Mouse (Mus musculus): ENCODE data around the gene Slc29a4. TPM values are rescaled to one million over a fixed set of nuclear protein-coding genes. Genes with fewer than 3 reads are reported as not detected.
A peak's percentile ranks its signal among the peaks of the same experiment; 100 is the strongest.

Slc29a4 gene
- total and polyA plus RNA-seq, 2 experiments, result 0.04 TPM; not detected in 1

DNA sequence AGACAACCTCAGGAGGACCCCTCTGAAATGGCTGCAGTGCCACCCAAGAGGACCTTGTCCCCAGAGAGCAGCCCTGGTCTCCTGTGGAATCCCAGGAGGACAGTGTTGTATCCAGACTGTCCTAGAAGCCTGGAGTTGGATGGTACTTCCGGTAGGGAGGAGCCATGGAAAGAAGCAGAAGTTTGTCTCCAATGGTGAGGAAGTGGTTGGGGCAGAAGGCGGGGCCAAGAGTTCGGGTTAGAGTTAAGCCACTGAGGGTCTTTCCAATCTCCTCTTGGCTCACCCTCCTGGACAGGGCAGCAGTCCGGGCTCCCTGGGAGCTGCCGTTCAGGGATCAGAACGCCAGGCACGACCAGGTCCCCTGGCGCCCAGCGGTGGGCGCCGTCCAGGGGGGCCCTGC, 72.0 kb downstream of the Slc29a4 start:
- Histone ChIP-seq H3K4me3 (ENCODE audit: insufficient read depth, low read depth, low read length) (no peak overlapping the region), H3K9ac (ENCODE audit: low read depth, low read length) (no peak overlapping the region), H3K27ac (replicated peaks; ENCODE audit: insufficient read depth, low read depth, low read length) (no peak overlapping the region), H3K36me3 (ENCODE audit: control insufficient read depth, insufficient read depth, low read length) (peaks cover 36% of the 10 kb centered on the region), H3K27me3 (ENCODE audit: control insufficient read depth, insufficient read depth, low read length) (no peaks in the 10 kb centered on the region), H3K79me2 (ENCODE audit: control insufficient read depth, insufficient read depth, low read length) (no peaks in the 10 kb centered on the region; the same call in 1 of the 2 replicates), H3K4me1 (ENCODE audit: control insufficient read depth, insufficient read depth, low read length) (peaks cover 5% of the 10 kb centered on the region; the same call in 1 of the 2 replicates)
- TF ChIP-seq POLR2A (IDR thresholded peaks at IDR 0.05; ENCODE audit: extremely low read depth, insufficient read depth, low read length), result no peak
- no peak for TF ChIP-seq CTCF (IDR thresholded peaks at IDR 0.05; ENCODE audit: low read depth, low read length)
- WGBS, result 84% methylated on average over 11 of the region's 11 CpGs
- DNase-seq (ENCODE audit: extremely low read depth, low read depth, low spot score), result no peak

DNA sequence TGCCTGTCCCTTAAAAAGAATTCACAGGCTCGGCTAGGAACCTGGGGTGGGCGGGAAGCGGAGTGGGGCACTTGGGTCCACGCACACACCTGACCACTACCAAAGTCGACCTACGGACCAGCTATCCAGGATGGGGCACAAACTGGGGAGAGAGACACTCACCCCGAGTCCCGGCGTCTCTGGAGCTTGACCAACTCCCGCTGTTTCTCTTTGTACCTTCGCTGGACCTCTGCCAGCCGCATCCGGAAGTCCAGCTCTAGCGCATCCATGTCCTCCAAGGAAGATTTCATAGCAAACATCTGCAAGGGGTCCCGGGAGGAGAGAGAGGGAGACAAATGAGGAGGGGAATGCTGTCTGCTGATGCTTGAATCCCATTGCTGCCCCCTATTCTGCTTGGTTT, 72.6 kb downstream of the Slc29a4 start:
- no peak overlapping the region for H3K4me3 ChIP-seq (ENCODE audit: insufficient read depth, low read depth, low read length)
- no peak for DNase-seq (ENCODE audit: extremely low read depth, low read depth, low spot score)
- 90% methylated on average over 15 of the region's 15 CpGs for WGBS
- peaks cover 34% of the 10 kb centered on the region for H3K36me3 ChIP-seq (ENCODE audit: control insufficient read depth, insufficient read depth, low read length)
- no peak for TF ChIP-seq POLR2A (IDR thresholded peaks at IDR 0.05; ENCODE audit: extremely low read depth, insufficient read depth, low read length)
- TF ChIP-seq CTCF (IDR thresholded peaks at IDR 0.05; ENCODE audit: low read depth, low read length), result no peak
- H3K27me3 ChIP-seq (ENCODE audit: control insufficient read depth, insufficient read depth, low read length), result no peaks in the 10 kb centered on the region
- H3K79me2 ChIP-seq (ENCODE audit: control insufficient read depth, insufficient read depth, low read length), result no peaks in the 10 kb centered on the region; the same call in 1 of the 2 replicates
- no peak overlapping the region for H3K27ac ChIP-seq (replicated peaks; ENCODE audit: insufficient read depth, low read depth, low read length)
- H3K4me1 ChIP-seq (ENCODE audit: control insufficient read depth, insufficient read depth, low read length), result peaks cover 11% of the 10 kb centered on the region
- no peak overlapping the region for H3K9ac ChIP-seq (ENCODE audit: low read depth, low read length)

DNA sequence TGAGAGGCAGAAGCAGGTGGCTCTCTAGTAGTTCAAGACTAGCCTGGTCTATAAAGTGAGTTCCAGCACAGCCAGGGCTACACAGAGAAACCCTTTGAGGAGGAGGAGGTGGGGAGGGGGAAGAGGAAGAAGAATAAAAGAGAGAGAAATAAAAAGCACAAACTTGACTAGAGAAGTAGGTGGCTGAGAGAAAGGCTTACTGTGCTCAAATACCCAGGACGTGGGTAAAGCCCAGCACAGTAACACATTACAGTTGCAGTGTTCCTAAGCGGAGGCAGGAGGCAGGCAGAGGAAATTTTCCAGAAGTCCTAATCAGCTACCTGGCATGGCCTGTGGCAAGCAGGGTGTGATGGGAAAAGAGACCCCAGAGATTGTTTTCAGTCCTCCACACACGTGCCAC, 74.4 kb downstream of the Slc29a4 start:
- peaks cover 35% of the 10 kb centered on the region for H3K36me3 ChIP-seq (ENCODE audit: control insufficient read depth, insufficient read depth, low read length)
- H3K27ac ChIP-seq (replicated peaks; ENCODE audit: insufficient read depth, low read depth, low read length), result no peak overlapping the region
- no peaks in the 10 kb centered on the region for H3K27me3 ChIP-seq (ENCODE audit: control insufficient read depth, insufficient read depth, low read length)
- 98% methylated on average over 3 of the region's 3 CpGs for WGBS
- H3K9ac ChIP-seq (ENCODE audit: low read depth, low read length), result no peak overlapping the region
- no peaks in the 10 kb centered on the region; the same call in 1 of the 2 replicates for H3K79me2 ChIP-seq (ENCODE audit: control insufficient read depth, insufficient read depth, low read length)
- DNase-seq (ENCODE audit: extremely low read depth, low read depth, low spot score), result no peak
- TF ChIP-seq CTCF (IDR thresholded peaks at IDR 0.05; ENCODE audit: low read depth, low read length) (no peak), POLR2A (IDR thresholded peaks at IDR 0.05; ENCODE audit: extremely low read depth, insufficient read depth, low read length) (no peak)
- no peak overlapping the region for H3K4me3 ChIP-seq (ENCODE audit: insufficient read depth, low read depth, low read length)
- peaks cover 12% of the 10 kb centered on the region for H3K4me1 ChIP-seq (ENCODE audit: control insufficient read depth, insufficient read depth, low read length)

DNA sequence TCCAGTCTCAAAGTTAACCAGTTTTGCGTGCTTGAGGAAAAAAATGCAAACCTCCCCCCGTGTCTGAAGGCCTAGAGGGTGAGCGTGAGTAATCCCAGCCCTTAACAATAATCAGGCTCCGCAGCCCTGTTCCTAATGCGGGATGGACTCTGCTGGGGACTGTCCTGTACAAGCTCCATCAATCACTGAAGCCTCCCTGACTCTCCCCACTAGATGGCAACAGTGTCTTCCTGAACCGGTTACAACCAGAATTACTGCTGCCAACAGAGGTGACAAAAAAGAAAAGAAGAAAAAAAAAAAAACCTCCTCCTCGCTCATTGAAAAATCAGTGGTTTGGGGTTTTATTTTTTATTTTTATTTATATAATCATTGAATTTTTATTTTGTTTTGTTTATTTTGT, 75.6 kb downstream of the Slc29a4 start:
- Histone ChIP-seq H3K4me3 (ENCODE audit: insufficient read depth, low read depth, low read length) (no peak overlapping the region), H3K79me2 (ENCODE audit: control insufficient read depth, insufficient read depth, low read length) (no peaks in the 10 kb centered on the region; the same call in 1 of the 2 replicates), H3K36me3 (ENCODE audit: control insufficient read depth, insufficient read depth, low read length) (peaks cover 31% of the 10 kb centered on the region), H3K4me1 (ENCODE audit: control insufficient read depth, insufficient read depth, low read length) (peaks cover 12% of the 10 kb centered on the region), H3K27me3 (ENCODE audit: control insufficient read depth, insufficient read depth, low read length) (no peaks in the 10 kb centered on the region), H3K27ac (replicated peaks; ENCODE audit: insufficient read depth, low read depth, low read length) (no peak overlapping the region), H3K9ac (ENCODE audit: low read depth, low read length) (no peak overlapping the region)
- WGBS, result 25% methylated on average over 7 of the region's 7 CpGs
- TF ChIP-seq POLR2A (IDR thresholded peaks at IDR 0.05; ENCODE audit: extremely low read depth, insufficient read depth, low read length), result no peak
- peak; percentile 49 for TF ChIP-seq CTCF (IDR thresholded peaks at IDR 0.05; ENCODE audit: low read depth, low read length)
- peak; percentile 68 for DNase-seq (ENCODE audit: extremely low read depth, low read depth, low spot score)

DNA sequence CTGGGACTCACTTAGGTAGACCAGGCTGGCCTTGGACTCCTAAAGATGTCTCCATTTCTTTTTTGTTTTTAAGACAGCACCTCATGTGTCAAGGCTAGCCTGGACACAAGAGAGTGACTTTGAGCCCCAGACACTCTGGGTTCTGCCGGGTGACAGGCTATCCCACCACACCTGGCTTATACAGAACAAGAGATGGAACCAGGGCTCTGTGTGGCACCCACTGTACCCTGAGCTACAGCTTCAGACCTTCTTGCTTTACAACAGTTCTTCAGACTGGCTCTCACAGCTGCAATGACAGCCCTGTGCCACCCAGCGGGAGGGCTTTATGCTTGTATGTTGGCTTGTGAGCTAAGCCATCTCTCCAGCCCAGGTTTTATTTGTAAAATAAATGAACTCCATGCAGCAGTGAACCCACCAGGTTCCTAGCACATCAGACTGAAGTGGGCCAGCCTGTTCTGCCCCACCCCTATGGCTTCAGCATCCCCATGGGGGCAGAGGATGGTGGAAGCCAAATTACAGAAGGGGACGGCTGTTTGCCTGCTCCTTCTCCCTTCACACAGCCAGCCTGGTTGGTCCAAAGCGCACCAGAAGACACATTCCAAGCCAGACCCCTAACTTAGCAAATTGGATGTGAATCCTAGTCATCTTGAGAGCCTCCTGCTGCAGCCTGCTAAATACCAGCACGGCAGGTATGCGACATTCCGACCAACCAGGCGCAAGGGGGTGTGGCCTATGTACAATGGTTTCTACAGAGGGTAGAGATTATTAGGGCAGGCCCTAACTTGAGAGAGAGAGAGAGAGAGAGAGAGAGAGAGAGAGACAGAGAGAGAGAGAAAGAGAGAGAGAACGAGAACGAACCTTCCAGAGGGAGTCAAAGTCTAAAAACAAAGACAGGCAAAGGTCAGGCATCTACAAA, 76.3 kb downstream of the Slc29a4 start:
- TF ChIP-seq POLR2A (IDR thresholded peaks at IDR 0.05; ENCODE audit: extremely low read depth, insufficient read depth, low read length) (no peak), CTCF (IDR thresholded peaks at IDR 0.05; ENCODE audit: low read depth, low read length) (no peak)
- Histone ChIP-seq H3K36me3 (ENCODE audit: control insufficient read depth, insufficient read depth, low read length) (peaks cover 31% of the 10 kb centered on the region), H3K27me3 (ENCODE audit: control insufficient read depth, insufficient read depth, low read length) (no peaks in the 10 kb centered on the region), H3K4me3 (ENCODE audit: insufficient read depth, low read depth, low read length) (no peak overlapping the region), H3K27ac (replicated peaks; ENCODE audit: insufficient read depth, low read depth, low read length) (0 out of 2 replicates have a peak overlapping the region, but pooled peaks have one; percentile 28), H3K9ac (ENCODE audit: low read depth, low read length) (no peak overlapping the region), H3K79me2 (ENCODE audit: control insufficient read depth, insufficient read depth, low read length) (peaks cover 2% of the 10 kb centered on the region; the same call in 1 of the 2 replicates), H3K4me1 (ENCODE audit: control insufficient read depth, insufficient read depth, low read length) (peaks cover 12% of the 10 kb centered on the region)
- WGBS, result 51% methylated on average over 10 of the region's 10 CpGs
- DNase-seq (ENCODE audit: extremely low read depth, low read depth, low spot score), result peak; percentile 65

DNA sequence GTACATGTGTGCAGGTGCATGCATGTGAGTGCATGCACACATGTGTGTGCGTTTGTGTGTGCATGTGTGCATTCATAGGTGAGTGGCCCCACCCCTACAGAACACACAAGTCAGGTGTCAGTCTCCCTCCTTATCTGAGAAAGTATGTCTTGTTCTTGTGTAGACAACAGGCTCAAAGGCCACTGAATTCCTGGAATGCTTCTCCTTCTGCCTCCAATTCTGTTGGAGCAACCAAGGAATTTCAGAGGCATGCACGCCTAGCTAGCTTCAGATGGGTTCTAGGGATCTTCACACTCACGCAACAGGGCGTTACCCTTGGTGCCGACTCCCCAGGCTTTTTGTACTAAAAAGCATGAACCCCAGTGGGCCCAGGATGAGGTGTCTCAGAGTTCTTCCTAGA, 77.3 kb downstream of the Slc29a4 start:
- no peak for DNase-seq (ENCODE audit: extremely low read depth, low read depth, low spot score)
- Histone ChIP-seq H3K4me1 (ENCODE audit: control insufficient read depth, insufficient read depth, low read length) (peaks cover 12% of the 10 kb centered on the region), H3K27me3 (ENCODE audit: control insufficient read depth, insufficient read depth, low read length) (no peaks in the 10 kb centered on the region), H3K9ac (ENCODE audit: low read depth, low read length) (no peak overlapping the region), H3K4me3 (ENCODE audit: insufficient read depth, low read depth, low read length) (no peak overlapping the region), H3K36me3 (ENCODE audit: control insufficient read depth, insufficient read depth, low read length) (peaks cover 28% of the 10 kb centered on the region), H3K79me2 (ENCODE audit: control insufficient read depth, insufficient read depth, low read length) (peaks cover 3% of the 10 kb centered on the region; the same call in 1 of the 2 replicates), H3K27ac (replicated peaks; ENCODE audit: insufficient read depth, low read depth, low read length) (no peak overlapping the region)
- TF ChIP-seq CTCF (IDR thresholded peaks at IDR 0.05; ENCODE audit: low read depth, low read length), result no peak
- TF ChIP-seq POLR2A (IDR thresholded peaks at IDR 0.05; ENCODE audit: extremely low read depth, insufficient read depth, low read length), result no peak
- WGBS, result 71% methylated on average over 5 of the region's 5 CpGs

Data from liver, adult 2 months (tissue).